Mouse (Mus musculus): Measurements from ENCODE around the gene Slc22a17. TPM values are rescaled to one million over a fixed set of nuclear protein-coding genes. Genes with fewer than 3 reads are reported as not detected.

Slc22a17 gene
- polyA plus RNA-seq, 1 experiment from 2014 or later, result 62.5 TPM

DNA sequence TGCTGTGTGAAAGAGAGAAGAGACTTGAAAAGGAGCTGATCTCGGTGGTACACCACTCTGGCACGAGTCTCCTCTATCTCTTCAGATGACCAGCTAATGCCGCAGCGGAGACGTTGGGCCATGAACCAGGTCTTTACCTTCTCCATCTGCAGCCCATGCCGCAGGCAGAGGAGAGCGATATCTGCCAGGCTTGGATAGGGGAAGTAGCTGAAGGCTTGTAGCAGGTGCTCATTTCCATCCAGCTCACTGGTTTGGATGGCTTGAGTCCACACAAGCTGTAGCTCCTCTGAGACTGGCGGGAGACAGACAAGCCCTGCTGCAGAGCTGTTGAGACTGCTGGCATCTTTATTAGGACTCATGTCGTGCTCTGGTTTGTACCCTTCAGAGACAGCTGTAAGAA is 55.0 kb downstream of the Slc22a17 start:
- Histone ChIP-seq H3K27me3 (ENCODE audit: insufficient read depth, poor library complexity, severe bottlenecking) (no peaks in the 10 kb centered on the region), H3K4me1 (replicated peaks) (peaks cover 8% of the 10 kb centered on the region; the same call in 1 of the 2 replicates), H3K27ac (no peak overlapping the region), H3K9me3 (no peaks in the 10 kb centered on the region), H3K36me3 (peaks cover 41% of the 10 kb centered on the region), H3K4me3 (no peak overlapping the region)
- DNase-seq (ENCODE audit: low spot score), result no peak
- 95% methylated on average over 9 of the region's 9 CpGs for WGBS

DNA sequence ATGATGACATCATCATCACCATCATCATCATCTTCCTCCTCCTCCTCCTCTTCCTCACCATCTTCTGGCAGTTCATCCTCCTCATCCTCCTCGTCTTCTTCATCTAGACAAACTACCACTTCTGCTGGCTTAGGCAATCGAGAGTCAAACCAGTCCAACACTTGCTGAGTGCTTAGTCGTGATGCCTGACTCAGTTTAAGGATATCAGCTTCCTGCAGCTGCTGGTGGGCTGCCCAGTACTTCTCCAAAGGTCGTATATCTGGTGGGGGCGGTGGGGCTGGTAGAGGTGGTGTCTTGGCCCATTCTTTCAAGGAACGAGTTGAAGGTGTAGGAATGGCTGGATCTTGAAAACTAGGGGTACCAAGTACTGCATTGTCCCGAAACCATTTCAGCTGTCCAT is 56.2 kb downstream of the Slc22a17 start:
- no peak for DNase-seq (ENCODE audit: low spot score)
- WGBS, result 88% methylated on average over 7 of the region's 7 CpGs
- H3K36me3 ChIP-seq, result peaks cover 41% of the 10 kb centered on the region
- H3K27me3 ChIP-seq (ENCODE audit: insufficient read depth, poor library complexity, severe bottlenecking), result no peaks in the 10 kb centered on the region
- no peak overlapping the region for H3K27ac ChIP-seq
- H3K4me3 ChIP-seq, result no peak overlapping the region
- no peaks in the 10 kb centered on the region for H3K4me1 ChIP-seq (replicated peaks)
- no peaks in the 10 kb centered on the region for H3K9me3 ChIP-seq

MicroRNAs encoded within 50 kb of the gene (microRNA counts, 519-probe panel; counts per million panel counts)
- 1,255 counts per million, percentile 77 among the panel's probes with 10 or more counts for microRNA mmu-miR-208a

Other genes starting within 250 kb of the Slc22a17 start
- 108 and 116 TPM in 2 replicates for gene 1700123O20Rik, start 226.9 kb downstream of the Slc22a17 start, polyA plus RNA-seq (2016; fragmentation: Nextera tagmentation; extraction: Ambion mirVana)
- 130 and 147 TPM in 2 replicates for gene Acin1, start 226.2 kb downstream of the Slc22a17 start, polyA plus RNA-seq (2016; fragmentation: Nextera tagmentation; extraction: Ambion mirVana)
- 0.14 TPM in 2 replicates for gene Gm29776, start 214.3 kb downstream of the Slc22a17 start, polyA plus RNA-seq (2016; fragmentation: Nextera tagmentation; extraction: Ambion mirVana)
- gene Cebpe, start 201.0 kb downstream of the Slc22a17 start, polyA plus RNA-seq (2016; fragmentation: Nextera tagmentation; extraction: Ambion mirVana), result not detected in 2 replicates
- 1.8 and 3.5 TPM in 2 replicates for gene Slc7a8, start 131.2 kb downstream of the Slc22a17 start, polyA plus RNA-seq (2016; fragmentation: Nextera tagmentation; extraction: Ambion mirVana)
- gene Rnf212b, start 99.0 kb downstream of the Slc22a17 start, polyA plus RNA-seq (2016; fragmentation: Nextera tagmentation; extraction: Ambion mirVana), result not detected in 2 replicates
- 19.7 and 22.7 TPM in 2 replicates for gene Homez, start 42.2 kb downstream of the Slc22a17 start, polyA plus RNA-seq (2016; fragmentation: Nextera tagmentation; extraction: Ambion mirVana)
- 0.38 and 0.44 TPM in 2 replicates for gene Ppp1r3e, start 35.6 kb downstream of the Slc22a17 start, polyA plus RNA-seq (2016; fragmentation: Nextera tagmentation; extraction: Ambion mirVana)
- gene Bcl2l2, start 29.8 kb downstream of the Slc22a17 start, polyA plus RNA-seq (2016; fragmentation: Nextera tagmentation; extraction: Ambion mirVana), result 2.2 and 3.0 TPM in 2 replicates
- 0.29 TPM in 1 of 2 replicates, not detected in the other for gene Gm20521, start 29.7 kb downstream of the Slc22a17 start, polyA plus RNA-seq (2016; fragmentation: Nextera tagmentation; extraction: Ambion mirVana)
- gene Pabpn1, start 20.6 kb downstream of the Slc22a17 start, polyA plus RNA-seq (2016; fragmentation: Nextera tagmentation; extraction: Ambion mirVana), result 160 TPM in 2 replicates
- gene Efs, start 13.0 kb upstream of the Slc22a17 start, polyA plus RNA-seq (2016; fragmentation: Nextera tagmentation; extraction: Ambion mirVana), result 36.5 and 40.0 TPM in 2 replicates
- gene Il25, start 19.6 kb upstream of the Slc22a17 start, polyA plus RNA-seq (2016; fragmentation: Nextera tagmentation; extraction: Ambion mirVana), result 0.24 TPM in 1 of 2 replicates, not detected in the other
- 0.78 and 2.9 TPM in 2 replicates for gene Cmtm5, start 23.1 kb upstream of the Slc22a17 start, polyA plus RNA-seq (2016; fragmentation: Nextera tagmentation; extraction: Ambion mirVana)
- 0.63 and 1.9 TPM in 2 replicates for gene Myh6, start 53.8 kb upstream of the Slc22a17 start, polyA plus RNA-seq (2016; fragmentation: Nextera tagmentation; extraction: Ambion mirVana)
- not detected in 2 replicates for gene Gm17428, start 63.8 kb upstream of the Slc22a17 start, polyA plus RNA-seq (2016; fragmentation: Nextera tagmentation; extraction: Ambion mirVana)
- 0.16 and 4.6 TPM in 2 replicates for gene Myh7, start 81.5 kb upstream of the Slc22a17 start, polyA plus RNA-seq (2016; fragmentation: Nextera tagmentation; extraction: Ambion mirVana)
- 73.5 and 85.9 TPM in 2 replicates for gene Ngdn, start 102.3 kb upstream of the Slc22a17 start, polyA plus RNA-seq (2016; fragmentation: Nextera tagmentation; extraction: Ambion mirVana)
- gene Zfhx2, start 179.2 kb upstream of the Slc22a17 start, polyA plus RNA-seq (2016; fragmentation: Nextera tagmentation; extraction: Ambion mirVana), result 8.8 and 17.7 TPM in 2 replicates
- 24.4 and 26.1 TPM in 2 replicates for gene Thtpa, start 181.7 kb upstream of the Slc22a17 start, polyA plus RNA-seq (2016; fragmentation: Nextera tagmentation; extraction: Ambion mirVana)
- gene Ap1g2, start 193.5 kb upstream of the Slc22a17 start, polyA plus RNA-seq (2016; fragmentation: Nextera tagmentation; extraction: Ambion mirVana), result 14.5 and 16.3 TPM in 2 replicates
- gene Jph4, start 203.8 kb upstream of the Slc22a17 start, polyA plus RNA-seq (2016; fragmentation: Nextera tagmentation; extraction: Ambion mirVana), result 0.75 and 1.7 TPM in 2 replicates

Data from hindbrain, embryonic 10.5 days (tissue).